Mouse (Mus musculus): ENCODE data around the gene Bag6. TPM values are rescaled to one million over a fixed set of nuclear protein-coding genes. Genes with fewer than 3 reads are reported as not detected.

Bag6 gene
- polyA plus RNA-seq, 1 experiment = 202 TPM

DNA sequence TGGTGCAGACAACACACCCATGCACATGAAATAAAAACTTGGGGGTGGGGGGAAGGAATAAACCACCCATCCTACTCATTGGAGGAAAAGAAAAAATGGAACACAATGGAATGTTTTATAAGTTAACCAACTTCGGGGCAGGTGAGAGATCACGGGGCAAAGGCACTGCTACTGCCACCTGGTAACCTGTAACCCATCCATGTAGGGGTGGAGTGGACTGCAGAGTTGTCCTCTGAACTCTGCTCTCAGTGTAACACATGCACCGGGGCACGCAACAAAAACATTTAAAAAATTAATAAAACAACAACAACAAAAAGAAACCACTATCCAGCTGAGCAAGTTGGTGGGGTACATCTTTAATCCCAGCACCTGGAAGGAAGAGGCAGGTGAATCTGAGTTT is 17.1 kb downstream of the Bag6 start:
- Histone ChIP-seq H3ac (ENCODE audit: control insufficient read depth, insufficient read length, low read depth) (no peak overlapping the region), H3K4me3 (ENCODE audit: insufficient read depth, poor library complexity, severe bottlenecking) (no peak overlapping the region), H3K79me2 (ENCODE audit: control insufficient read depth, insufficient read depth) (peaks cover 47% of the 10 kb centered on the region), H3K79me3 (ENCODE audit: low read depth) (peaks cover 14% of the 10 kb centered on the region), H3K27me3 (ENCODE audit: control insufficient read depth, insufficient read depth, insufficient read length) (no peaks in the 10 kb centered on the region), H3K36me3 (ENCODE audit: control insufficient read depth, insufficient read depth) (peaks cover 95% of the 10 kb centered on the region)
- TF ChIP-seq MYOD1 (IDR thresholded peaks at IDR 0.05; ENCODE audit: control insufficient read depth, insufficient read length, low read depth) (no peak), CEBPB (IDR thresholded peaks at IDR 0.05; ENCODE audit: low read depth) (no peak), MAX (IDR thresholded peaks at IDR 0.05) (no peak), FOSL1 (IDR thresholded peaks at IDR 0.05; ENCODE audit: insufficient read depth, low read length, poor library complexity, severe bottlenecking) (no peak), USF1 (IDR thresholded peaks at IDR 0.05; ENCODE audit: low read depth) (no peak), CTCF (IDR thresholded peaks at IDR 0.05; ENCODE audit: control insufficient read depth, insufficient read depth, insufficient read length) (no peak)

DNA sequence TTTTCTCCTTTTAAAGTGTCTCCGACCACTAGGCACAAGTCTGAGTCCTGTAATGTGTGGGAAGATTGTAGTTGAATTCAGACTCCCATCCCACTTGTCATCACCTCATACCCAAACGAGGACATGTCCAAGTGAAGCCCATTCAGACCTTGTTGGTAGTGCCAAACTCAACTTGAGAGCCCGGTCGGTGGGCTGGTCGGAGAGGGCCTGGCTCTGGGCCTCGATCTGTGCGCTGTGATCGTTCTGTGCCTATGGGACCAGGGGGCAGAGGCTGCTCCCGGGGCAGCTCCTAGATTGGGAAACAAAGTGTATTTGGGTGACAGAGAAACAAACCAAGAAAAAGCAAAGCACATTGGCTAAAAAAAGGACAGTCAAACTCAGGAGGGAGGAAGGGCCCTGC is 18.1 kb downstream of the Bag6 start:
- H3K36me3 ChIP-seq (ENCODE audit: control insufficient read depth, insufficient read depth) = peaks cover 95% of the 10 kb centered on the region
- peaks cover 19% of the 10 kb centered on the region for H3K79me3 ChIP-seq (ENCODE audit: low read depth)
- no peaks in the 10 kb centered on the region for H3K27me3 ChIP-seq (ENCODE audit: control insufficient read depth, insufficient read depth, insufficient read length)
- no peak overlapping the region for H3ac ChIP-seq (ENCODE audit: control insufficient read depth, insufficient read length, low read depth)
- H3K79me2 ChIP-seq (ENCODE audit: control insufficient read depth, insufficient read depth) = peaks cover 56% of the 10 kb centered on the region
- TF ChIP-seq FOSL1 (IDR thresholded peaks at IDR 0.05; ENCODE audit: insufficient read depth, low read length, poor library complexity, severe bottlenecking) (no peak), CTCF (IDR thresholded peaks at IDR 0.05; ENCODE audit: control insufficient read depth, insufficient read depth, insufficient read length) (no peak), CEBPB (IDR thresholded peaks at IDR 0.05; ENCODE audit: low read depth) (no peak), USF1 (IDR thresholded peaks at IDR 0.05; ENCODE audit: low read depth) (no peak), MAX (IDR thresholded peaks at IDR 0.05) (no peak), MYOD1 (IDR thresholded peaks at IDR 0.05; ENCODE audit: control insufficient read depth, insufficient read length, low read depth) (no peak)
- no peak overlapping the region for H3K4me3 ChIP-seq (ENCODE audit: insufficient read depth, poor library complexity, severe bottlenecking)

DNA sequence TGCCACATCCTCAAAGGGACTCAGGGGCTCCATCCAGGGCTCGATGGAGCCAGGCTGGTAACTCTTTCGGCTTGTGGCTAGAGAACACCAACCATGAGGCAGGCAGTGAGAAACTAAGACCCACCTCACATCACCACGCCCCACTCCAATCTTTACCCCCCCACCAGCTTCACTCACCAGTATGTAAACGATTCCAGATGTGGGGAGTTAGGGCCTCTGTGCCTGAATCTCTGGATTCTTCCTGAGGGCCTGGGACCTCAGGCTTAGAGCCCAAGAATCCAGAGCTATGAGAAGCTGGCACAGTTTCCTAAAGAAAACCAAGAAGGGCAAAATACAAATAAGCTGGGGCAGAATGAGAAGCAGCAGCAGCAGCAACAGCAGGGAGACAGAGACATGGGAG is 19.0 kb downstream of the Bag6 start:
- H3K4me3 ChIP-seq (ENCODE audit: insufficient read depth, poor library complexity, severe bottlenecking) = no peak overlapping the region
- H3K27me3 ChIP-seq (ENCODE audit: control insufficient read depth, insufficient read depth, insufficient read length) = no peaks in the 10 kb centered on the region
- TF ChIP-seq MYOD1 (IDR thresholded peaks at IDR 0.05; ENCODE audit: control insufficient read depth, insufficient read length, low read depth) (no peak), MYOG (IDR thresholded peaks at IDR 0.05; ENCODE audit: control insufficient read depth, extremely low read depth, insufficient read length) (no peak), CEBPB (IDR thresholded peaks at IDR 0.05; ENCODE audit: low read depth) (no peak), FOSL1 (IDR thresholded peaks at IDR 0.05; ENCODE audit: insufficient read depth, low read length, poor library complexity, severe bottlenecking) (no peak), USF1 (IDR thresholded peaks at IDR 0.05; ENCODE audit: low read depth) (no peak), CTCF (IDR thresholded peaks at IDR 0.05; ENCODE audit: control insufficient read depth, insufficient read depth, insufficient read length) (no peak), MAX (IDR thresholded peaks at IDR 0.05) (no peak)
- H3ac ChIP-seq (ENCODE audit: control insufficient read depth, insufficient read length, low read depth) = no peak overlapping the region
- H3K79me2 ChIP-seq (ENCODE audit: control insufficient read depth, insufficient read depth) = peaks cover 65% of the 10 kb centered on the region
- H3K36me3 ChIP-seq (ENCODE audit: control insufficient read depth, insufficient read depth) = peaks cover 96% of the 10 kb centered on the region
- H3K79me3 ChIP-seq (ENCODE audit: low read depth) = peaks cover 22% of the 10 kb centered on the region

DNA sequence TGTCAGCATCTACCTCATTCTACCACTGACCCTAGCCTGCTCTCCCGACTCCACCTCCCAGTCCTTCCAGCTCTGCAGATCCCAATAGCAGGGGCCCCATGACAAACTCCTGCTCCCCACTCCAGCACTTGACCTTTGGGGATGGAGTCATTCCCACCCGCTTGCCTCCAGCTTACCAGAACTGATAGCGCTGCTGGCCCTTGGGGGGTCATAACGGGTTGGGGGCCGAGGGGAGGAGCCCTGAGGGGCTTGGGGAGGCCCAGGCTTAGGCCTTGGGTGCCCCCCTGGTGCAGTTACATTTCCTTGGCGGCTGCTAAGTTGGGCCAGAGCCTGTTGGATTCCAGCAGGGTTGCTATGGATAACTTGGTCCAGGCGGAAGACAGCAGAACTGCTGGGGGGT is 19.6 kb downstream of the Bag6 start:
- no peaks in the 10 kb centered on the region for H3K27me3 ChIP-seq (ENCODE audit: control insufficient read depth, insufficient read depth, insufficient read length)
- no peak overlapping the region for H3ac ChIP-seq (ENCODE audit: control insufficient read depth, insufficient read length, low read depth)
- H3K79me3 ChIP-seq (ENCODE audit: low read depth) = peaks cover 25% of the 10 kb centered on the region
- peaks cover 72% of the 10 kb centered on the region for H3K79me2 ChIP-seq (ENCODE audit: control insufficient read depth, insufficient read depth)
- H3K36me3 ChIP-seq (ENCODE audit: control insufficient read depth, insufficient read depth) = peaks cover 97% of the 10 kb centered on the region
- no peak overlapping the region for H3K4me3 ChIP-seq (ENCODE audit: insufficient read depth, poor library complexity, severe bottlenecking)
- TF ChIP-seq CTCF (IDR thresholded peaks at IDR 0.05; ENCODE audit: control insufficient read depth, insufficient read depth, insufficient read length) = no peak
- no peak for TF ChIP-seq CEBPB (IDR thresholded peaks at IDR 0.05; ENCODE audit: low read depth)
- no peak for TF ChIP-seq MYOD1 (IDR thresholded peaks at IDR 0.05; ENCODE audit: control insufficient read depth, insufficient read length, low read depth)
- TF ChIP-seq MYOG (IDR thresholded peaks at IDR 0.05; ENCODE audit: control insufficient read depth, extremely low read depth, insufficient read length) = no peak
- TF ChIP-seq FOSL1 (IDR thresholded peaks at IDR 0.05; ENCODE audit: insufficient read depth, low read length, poor library complexity, severe bottlenecking) = no peak
- TF ChIP-seq MAX (IDR thresholded peaks at IDR 0.05) = no peak
- no peak for TF ChIP-seq USF1 (IDR thresholded peaks at IDR 0.05; ENCODE audit: low read depth)

DNA sequence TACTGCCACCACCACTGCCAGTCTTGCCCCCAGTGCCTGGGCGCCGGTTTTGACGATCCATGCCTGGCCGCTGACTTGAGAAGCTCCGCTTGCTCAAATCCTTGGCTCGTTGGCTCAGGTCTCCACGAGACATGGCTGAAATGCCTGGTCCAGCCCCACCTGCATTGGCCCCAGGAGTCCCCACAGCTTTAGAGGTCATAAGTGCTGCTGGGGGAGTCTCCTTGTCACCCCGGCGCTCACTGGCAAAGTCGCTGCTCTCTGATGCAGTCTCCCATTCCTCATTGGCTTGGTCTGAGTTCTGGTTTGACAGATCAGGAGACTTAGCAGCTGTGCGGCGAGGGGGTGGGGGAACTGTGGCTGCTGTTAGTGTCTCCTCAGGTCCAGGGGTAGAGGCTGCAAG is 20.5 kb downstream of the Bag6 start:
- no peak overlapping the region for H3K4me3 ChIP-seq (ENCODE audit: insufficient read depth, poor library complexity, severe bottlenecking)
- peaks cover 80% of the 10 kb centered on the region for H3K79me2 ChIP-seq (ENCODE audit: control insufficient read depth, insufficient read depth)
- TF ChIP-seq MYOG (IDR thresholded peaks at IDR 0.05; ENCODE audit: control insufficient read depth, extremely low read depth, insufficient read length) = no peak
- TF ChIP-seq USF1 (IDR thresholded peaks at IDR 0.05; ENCODE audit: low read depth) = no peak
- no peak for TF ChIP-seq MYOD1 (IDR thresholded peaks at IDR 0.05; ENCODE audit: control insufficient read depth, insufficient read length, low read depth)
- TF ChIP-seq FOSL1 (IDR thresholded peaks at IDR 0.05; ENCODE audit: insufficient read depth, low read length, poor library complexity, severe bottlenecking) = no peak
- no peak for TF ChIP-seq CEBPB (IDR thresholded peaks at IDR 0.05; ENCODE audit: low read depth)
- no peak for TF ChIP-seq CTCF (IDR thresholded peaks at IDR 0.05; ENCODE audit: control insufficient read depth, insufficient read depth, insufficient read length)
- no peak for TF ChIP-seq MAX (IDR thresholded peaks at IDR 0.05)
- H3K27me3 ChIP-seq (ENCODE audit: control insufficient read depth, insufficient read depth, insufficient read length) = no peaks in the 10 kb centered on the region
- peaks cover 33% of the 10 kb centered on the region for H3K79me3 ChIP-seq (ENCODE audit: low read depth)
- no peak overlapping the region for H3ac ChIP-seq (ENCODE audit: control insufficient read depth, insufficient read length, low read depth)
- peaks cover 97% of the 10 kb centered on the region for H3K36me3 ChIP-seq (ENCODE audit: control insufficient read depth, insufficient read depth)
